Mouse (Mus musculus) brain, adult 2 months (tissue): ENCODE results near the gene Npas3.

Source experiments
- DNase-seq: peaks from one replicate; pipeline ENCODE4 v3.0.0; 2011; ENCODE audit warnings: low read depth, low spot score

Gene Npas3

DNA sequence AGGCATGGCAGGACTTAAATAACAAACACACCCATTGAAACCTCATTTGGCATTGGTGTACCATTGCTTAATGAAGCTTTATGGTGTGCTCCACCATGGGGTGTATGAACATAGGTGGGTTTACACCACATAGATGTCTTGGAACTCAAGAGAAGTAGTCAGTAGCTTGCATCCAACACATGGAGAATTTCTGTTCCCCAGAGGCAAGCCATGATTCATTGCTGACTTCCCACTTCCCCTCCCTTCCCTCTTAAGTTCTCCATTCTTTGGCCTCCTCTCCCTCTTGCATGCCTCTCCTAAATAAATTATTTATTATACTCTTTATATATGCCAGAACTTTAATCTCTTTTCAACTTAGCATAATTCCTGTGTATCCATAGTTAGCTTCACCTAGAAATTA lies 611.7 kb downstream of the Npas3 start:
- DNase-seq, result no peak

DNA sequence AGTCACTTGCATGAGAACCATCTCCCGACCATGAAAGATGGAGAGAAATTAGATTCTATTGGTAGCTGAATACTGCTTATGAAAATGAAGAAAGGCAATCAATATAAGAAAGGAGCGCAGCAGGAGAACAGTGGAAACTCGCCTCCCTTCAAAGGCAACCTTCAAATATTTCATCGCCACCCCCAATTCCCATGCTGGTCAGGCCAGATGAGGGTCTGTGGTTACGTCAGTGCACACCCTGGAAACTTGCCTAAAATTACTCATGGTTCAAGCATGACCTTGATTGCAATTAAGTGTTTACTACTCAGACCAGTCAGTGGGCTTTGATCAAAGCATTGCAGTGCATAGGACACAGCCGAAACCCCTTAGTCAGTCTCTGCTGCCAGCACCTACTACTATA lies 613.8 kb downstream of the Npas3 start:
- no peak for DNase-seq

DNA sequence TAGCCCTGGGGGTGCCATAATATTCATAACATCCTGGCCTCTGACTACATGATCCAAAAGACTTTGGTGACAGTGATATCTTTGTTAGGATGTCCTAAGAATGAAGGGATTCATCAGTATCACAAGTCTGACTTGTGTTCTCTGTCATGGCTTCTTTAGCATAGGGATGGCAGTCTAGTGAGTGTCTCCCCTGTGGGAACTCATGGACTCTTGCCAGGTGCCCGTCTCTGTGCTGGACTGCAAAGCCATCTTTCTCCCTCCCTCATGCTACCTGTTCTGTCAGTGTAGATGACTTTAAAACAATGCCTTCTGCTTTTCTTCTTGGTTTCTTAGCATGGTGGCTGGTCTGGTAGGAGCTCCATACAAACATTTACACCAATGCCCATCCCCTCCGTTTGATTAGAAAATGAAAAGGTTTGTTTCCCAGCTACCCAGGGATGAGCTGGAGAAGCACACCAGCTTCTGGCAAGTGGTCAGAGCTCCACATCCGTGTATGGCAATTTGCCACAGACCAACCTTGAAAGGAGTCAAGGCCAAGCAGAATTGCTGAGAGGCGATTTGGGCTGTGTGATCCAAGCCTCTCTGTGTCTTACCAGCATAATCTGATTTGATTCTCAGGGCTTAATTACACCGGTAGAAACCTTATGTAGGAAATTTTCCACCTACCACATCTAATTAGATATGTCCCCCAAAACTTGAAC lies 616.1 kb downstream of the Npas3 start:
- no peak for DNase-seq

DNA sequence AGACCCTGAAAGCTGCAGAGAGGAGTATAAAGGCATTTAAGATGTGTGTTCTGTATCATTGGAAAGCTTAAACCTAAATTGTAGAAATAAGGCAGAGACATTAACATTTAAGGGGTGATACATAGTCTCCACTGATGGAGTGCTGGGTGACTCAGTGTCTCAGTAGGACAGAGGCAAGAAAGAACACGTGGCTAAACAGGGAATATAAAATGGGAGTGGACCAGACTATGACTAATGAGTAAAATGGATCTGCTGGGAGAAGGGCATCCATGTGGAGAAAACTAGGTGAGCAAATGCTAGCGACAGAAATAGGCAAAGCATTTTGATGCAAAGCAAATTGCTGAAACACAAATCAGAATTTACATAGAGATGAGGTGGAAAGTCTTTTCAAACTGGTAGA lies 617.2 kb downstream of the Npas3 start:
- DNase-seq, result peak; percentile 54

DNA sequence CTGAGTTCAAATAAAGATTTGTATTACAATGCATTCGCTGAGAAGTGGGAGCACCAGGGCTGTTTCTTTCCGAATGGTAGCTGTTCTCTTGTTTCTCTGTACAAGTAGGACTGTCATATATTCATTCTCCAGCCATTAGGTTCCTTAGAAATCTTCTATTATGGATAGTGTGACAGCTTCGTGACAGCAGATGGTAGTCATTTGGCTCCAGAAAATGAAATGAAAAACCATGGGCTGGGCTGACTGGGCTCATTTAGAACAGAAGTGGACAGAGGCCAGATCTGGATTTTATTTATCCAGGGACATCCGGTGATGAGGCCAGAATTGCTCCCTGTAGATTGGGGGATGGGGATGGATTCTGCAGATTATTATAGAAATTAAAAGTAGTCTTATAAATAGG lies 621.5 kb downstream of the Npas3 start:
- DNase-seq, result peak; percentile 19

DNA sequence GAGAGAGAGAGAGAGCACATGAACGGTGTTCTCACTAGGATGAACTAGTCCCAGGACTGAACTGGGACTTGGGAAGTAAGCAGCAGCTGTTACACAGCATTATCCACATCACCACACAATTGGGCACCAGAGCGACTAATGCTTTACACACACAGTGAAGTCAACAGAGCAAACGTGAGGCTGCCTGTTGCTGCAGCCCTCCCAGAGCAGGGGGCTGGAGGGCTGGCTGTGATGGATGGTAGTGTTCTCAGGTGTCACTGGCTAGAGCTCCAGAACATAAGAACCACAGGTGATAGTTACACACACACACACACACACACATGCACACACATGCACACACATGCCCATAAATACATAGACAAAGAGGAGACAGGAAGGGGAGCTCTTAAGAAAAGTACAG lies 626.7 kb downstream of the Npas3 start:
- DNase-seq, result no peak

DNA sequence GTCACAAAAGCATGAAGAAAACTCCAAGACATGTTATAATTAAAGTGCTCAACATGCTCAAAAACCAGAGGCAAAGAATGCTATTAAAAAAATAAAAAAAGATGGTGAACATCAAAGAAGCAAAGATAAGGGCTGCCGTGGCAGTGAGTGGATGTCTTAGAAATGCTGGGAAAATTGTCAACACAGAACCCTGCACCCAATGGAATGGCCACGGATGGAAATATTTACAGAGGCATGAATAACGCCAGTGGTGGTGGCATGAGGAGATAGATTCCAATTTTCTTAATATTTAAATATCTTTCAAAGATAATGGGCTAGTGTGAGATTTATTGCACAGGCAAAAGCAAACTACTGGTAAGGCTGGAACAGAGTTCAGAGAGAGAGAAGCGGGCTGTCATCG lies 628.2 kb downstream of the Npas3 start:
- DNase-seq, result no peak

DNA sequence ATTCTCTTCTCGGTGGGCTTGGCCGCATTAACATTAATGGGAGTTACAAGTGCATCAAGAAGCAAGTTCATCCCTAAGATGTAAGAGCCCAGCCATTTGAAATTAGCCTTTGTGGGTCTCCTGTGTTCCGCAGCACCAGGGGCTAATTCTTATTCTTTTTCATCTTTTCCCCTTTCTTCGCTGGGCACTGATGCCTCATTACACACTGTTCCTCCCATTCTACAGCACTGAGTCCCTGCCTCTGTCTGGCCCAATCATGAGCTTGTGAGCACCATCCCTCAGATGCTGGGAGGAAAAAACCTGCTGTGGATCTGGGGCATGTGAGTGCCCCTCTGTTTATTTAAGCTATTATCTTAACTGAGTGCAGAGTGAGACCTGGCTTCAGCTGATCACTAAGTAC lies 633.2 kb downstream of the Npas3 start:
- no peak for DNase-seq

DNA sequence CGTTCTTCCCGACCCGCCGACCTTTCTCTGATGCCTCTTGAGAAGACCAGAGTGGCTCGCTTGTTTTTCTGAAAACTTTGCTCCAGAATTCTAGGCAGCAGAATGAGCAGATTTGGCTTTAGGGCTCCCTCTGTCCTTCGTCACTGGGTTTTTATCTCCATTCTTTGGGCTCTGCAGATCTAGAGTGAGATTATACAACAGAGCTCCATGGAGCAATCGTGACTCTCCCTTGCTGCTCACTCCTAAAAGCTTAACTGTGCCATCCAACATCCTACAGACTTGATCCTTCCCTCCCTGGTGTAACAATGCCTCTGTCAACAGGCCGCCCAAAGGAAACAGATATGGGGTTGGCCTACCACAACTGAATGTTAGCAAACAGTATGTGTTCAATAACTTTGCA lies 634.4 kb downstream of the Npas3 start:
- DNase-seq, result peak; percentile 37

DNA sequence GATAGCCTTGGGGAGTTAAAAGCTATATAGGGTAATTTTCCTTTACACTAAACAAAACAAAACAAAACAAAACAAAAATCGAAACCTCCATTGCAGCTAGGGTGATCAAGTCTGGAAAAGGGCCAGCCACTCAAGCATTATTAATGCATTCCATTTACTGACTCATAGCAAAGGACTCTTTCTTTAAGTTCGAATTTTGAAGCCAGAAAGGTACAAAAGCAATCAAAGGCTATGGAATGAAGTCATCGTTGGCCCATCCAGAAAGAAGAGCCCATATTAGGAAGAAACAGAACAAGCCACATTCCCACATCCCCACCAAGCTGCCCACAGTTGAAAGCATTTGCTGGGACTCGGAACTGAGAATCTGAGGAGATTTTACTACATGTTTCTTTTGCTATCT lies 640.1 kb downstream of the Npas3 start:
- no peak for DNase-seq

DNA sequence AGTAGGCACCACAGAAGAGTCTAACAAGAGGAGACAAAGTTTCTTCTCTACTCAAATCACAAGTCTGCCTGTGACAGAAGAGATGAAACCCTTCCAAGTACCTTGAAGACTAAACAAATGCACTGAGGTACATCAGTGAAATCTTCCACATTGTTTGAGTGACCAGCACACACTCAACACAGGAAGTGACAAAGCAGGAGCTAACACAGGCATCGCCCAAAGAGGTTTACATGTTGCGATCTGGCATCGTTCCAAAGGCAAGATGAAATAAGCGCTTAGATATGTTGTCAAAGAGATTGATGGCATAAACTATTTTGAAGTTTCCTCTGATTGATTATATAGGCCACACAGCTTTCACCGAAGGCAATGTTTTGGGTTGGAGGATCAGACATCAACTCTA lies 647.4 kb downstream of the Npas3 start:
- DNase-seq, result no peak

DNA sequence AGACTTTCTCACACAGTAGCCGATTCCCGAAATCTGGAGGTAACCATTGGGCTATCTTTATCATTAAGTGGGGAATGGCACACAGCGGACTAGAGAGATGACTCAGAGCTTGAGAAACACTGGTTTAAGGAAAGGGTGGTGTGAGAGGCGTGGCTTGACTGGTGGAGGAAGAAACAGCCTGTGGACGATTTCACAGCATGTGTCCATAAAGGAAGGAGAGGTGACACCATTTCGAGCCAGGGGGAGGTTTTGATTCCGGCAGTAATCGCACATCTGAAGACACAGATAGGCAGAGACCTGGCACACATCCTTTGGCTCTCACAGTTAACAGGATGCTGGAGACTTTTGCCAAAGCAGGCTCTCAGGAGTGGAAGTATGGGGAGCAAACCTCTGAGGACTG lies 660.3 kb downstream of the Npas3 start:
- DNase-seq, result peak; percentile 51

DNA sequence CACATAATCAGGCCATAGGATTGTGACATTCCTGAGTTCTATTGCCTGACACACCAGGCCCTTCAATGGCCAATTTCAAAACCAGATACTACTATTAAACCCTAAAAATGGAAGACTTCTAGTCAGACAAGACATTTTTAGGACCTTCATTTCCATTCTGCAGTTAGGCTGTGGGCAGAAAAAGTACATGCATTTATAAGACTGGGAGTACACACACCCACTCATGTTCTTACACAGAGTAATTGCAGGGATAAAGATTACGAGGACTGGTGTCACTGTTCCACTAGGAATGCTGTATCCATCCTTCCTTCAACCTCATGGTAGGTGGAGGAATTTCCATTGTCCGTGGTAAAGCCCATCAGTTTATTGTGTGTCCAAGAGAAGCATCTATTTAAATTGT lies 661.7 kb downstream of the Npas3 start:
- peak; percentile 58 for DNase-seq

DNA sequence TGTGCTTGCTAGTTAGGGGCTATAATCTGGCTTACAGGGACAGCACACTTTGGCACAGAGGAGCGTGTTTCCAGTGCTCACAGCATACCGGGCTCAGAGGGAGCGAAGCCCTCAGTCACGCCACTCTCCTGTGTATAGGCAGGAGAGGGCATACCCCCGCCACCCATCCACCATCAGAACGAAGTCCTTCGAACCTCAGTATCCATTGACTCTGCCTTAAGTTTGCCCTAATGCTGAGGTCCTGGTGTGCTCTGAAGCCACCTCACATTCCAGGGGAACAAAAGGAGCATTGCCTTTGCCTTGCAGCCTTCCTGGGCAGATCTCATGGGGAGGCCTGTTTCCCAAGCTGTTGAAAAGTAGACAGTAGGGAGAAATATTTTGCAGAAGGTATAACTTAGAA lies 673.7 kb downstream of the Npas3 start:
- no peak for DNase-seq

DNA sequence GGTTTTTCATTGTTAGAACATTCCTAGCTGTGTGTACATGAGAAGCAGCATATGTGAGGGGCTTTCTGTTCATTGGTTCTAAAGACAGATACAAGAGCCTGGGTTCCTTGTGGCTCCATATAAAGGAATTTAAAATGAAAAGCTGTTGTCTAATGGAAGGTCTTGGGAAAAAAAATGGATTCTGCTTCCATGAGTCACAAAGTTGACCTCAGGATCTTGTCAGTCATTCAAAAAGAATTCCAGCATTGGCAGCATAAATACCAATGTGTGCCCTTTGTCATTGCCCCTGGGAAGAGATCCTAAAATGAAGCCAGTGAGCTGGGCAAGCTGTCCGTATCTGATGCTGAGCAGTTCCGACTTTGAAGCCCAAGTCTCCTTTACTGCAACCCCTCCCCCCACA lies 700.3 kb downstream of the Npas3 start:
- DNase-seq, result no peak

DNA sequence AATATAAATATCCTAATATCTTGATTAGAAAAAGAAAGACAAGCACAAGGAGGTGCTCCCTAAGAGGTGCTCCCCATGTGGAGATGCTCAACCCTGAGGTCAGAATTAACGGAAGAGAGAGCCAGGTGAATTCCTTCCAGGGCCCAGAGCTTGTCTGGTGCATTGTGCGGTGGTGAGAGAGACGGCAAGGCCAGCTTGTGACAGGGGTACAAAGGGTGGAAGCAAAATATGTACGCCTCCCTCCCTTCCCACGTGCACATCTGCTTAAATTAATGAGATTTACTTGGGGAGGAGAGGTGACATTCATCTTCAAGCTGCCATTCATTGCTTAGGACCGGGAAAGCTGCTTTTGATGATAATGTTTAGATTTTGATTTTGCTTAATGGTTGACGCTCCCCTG lies 713.5 kb downstream of the Npas3 start:
- no peak for DNase-seq

DNA sequence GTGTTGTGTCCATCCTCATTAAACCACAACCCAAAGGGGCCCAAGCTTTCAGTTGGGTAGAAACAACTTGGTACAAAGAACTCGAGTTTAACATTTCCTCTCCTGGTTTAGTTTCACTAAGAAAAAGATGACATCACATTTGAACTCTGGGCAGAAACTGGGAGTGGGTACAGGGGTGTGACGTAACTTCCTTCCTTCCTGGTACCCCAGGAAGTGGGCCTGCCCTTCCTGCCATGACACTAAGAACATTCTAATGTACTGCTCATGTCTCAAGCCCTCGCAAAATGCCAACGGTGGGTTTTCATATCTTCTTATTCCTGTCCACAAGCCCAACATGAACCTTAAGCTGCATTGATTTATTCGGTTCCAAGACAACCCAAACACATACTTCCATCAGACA lies 715.1 kb downstream of the Npas3 start:
- DNase-seq, result no peak

DNA sequence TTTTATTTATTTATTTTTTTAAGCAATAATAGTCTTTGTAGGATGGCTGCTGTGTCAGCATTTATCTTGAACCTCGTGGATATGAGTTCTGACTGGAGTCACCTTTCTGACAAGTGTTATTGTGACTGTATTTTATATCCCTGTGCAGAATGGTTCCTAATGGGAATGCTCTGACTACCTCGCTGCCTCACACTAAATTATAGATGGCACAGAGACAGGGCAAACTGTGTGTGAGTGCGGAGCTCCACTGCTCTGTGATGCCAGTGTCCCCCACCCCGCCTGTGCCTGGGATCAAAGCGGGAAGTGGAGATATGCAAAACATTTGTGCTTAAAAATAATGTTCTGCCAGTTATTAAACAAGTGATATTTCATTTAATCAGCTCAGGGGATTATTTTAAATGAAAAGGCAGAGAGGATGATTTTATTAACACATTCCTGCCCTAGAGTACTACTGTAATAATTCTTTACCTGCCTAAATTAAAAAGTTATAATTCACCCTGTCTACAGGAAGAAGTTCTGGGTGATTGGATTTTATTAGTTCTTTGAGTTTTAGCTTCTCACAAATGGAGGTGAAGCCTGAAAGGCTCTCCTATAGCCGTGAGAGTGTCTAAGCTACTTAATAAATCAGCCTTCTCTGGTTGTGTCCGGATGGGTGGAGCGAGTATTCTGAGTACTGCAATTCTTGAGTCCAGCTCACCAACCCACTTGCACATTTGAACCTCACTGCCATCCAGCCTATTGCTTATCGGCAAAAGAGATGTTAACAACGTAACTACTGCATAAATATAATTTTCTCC lies 721.1 kb downstream of the Npas3 start:
- no peak for DNase-seq

DNA sequence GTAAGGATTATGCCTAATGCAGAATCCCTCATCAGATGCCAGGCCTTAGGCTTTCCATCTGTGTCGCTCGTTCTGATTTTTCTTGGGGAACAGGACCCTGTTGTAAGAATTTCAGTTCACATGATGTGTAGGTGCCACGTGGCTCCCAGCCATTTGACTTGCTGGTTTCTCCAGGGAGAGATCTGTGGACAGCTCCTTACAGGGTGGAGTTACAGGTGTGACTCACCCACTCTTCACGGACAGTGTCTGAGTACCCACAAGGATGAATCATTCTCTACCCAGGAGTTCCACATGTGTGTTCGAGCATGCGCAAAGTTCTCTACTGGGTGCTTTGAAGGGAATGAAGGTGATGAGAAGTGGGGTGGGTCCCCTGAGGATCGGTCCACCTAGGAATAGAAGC lies 722.2 kb downstream of the Npas3 start:
- DNase-seq, result peak; percentile 24

DNA sequence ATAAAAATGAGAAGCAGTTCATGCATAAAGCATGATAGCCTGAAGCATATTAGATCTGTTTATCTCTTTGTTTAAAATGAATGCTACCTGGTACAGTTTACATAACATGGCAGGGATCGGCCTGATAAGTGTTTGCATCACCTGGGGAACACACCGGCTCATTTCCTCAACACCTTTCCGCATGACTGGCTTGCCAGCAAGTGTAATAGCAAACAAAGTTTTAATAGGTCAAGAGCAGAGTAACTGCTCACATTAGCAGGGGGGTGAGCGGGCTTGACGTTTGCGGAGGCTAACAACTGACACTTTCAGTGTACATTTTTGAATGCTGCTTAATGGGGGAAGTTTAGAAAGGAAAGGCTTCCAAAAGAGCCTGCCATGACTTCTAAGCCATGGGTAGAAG lies 724.9 kb downstream of the Npas3 start:
- DNase-seq, result no peak

DNA sequence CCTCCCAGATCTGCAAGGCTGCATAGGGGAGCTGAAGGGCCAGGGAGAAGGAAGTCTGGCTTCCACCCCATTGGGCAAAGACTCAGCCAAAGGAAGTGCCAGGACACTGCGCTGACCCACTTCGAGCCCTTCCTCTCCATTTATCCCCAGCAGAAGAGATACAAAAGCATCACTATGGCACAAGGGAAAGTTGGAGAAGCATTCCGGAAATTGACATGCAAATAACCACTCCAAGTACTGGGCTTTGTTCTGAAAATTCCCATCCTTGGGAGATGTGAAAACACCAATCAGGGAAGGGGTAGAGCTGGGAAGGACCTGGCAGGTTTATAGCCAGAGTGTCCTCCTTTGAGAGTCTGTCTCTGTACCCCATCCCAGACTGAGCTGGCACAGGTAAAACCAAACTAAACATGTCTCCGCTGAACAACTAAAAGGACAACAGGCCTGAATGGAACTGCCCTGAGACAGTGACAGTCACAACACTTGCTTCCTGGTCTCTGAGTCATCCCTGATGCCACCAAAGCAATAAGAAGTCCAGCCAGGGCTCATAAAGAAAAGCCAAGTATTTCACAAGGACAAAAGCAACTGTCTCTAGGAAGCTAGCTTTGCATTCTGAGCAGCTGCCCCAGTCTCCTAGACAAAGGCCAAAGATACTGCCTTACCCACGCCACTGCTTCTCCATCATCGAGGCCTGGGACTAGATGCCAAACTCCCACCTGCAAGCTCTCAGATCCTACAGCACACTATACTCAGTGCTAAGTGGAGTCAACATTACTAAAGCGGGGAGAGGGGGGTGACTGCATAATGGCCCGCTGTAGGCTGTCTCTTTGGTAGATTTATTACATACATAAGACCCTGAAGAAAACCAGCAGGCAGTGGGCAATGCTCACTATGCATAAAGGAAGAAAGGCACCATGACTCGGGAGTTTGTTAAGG lies 733.4 kb downstream of the Npas3 start:
- peak; percentile 38 for DNase-seq

DNA sequence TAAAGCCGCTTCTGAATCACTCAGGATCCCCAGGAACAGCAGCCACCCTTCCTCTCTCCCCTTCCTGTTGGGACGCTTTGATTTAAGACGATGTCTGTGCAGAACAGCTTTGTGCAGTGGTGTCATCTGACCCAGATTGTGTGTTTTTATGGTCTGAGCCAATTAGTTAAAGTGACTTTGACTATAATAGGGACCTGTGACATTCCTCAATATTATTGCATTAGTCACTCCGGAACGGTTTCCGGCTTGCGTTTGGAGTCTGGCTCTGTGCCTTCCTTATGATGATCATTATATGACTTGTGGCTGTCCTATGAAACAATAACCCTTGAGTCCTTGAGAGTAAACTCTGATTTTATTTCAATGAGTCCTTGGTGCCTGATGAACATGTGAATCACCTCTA lies 735.5 kb downstream of the Npas3 start:
- DNase-seq, result no peak
